Mouse (Mus musculus): ENCODE measurements around the gene Slc6a20a.
A peak's percentile ranks its signal among the peaks of the same experiment; 100 is the strongest.
"Not testable (repeated sequence)": the region's sequence is repeated elsewhere in the genome, so short reads cannot be mapped to it uniquely, and the experiment has no call there.

Slc6a20a gene

GRCm38 (mm10) chr9:123678327-123679105 lies at the start of gene Slc6a20a, which contains the start of gene Ccr9:
Gene Slc6a20a (minus strand): TSS chr9:123678885.
Gene Ccr9 (plus strand): TSS chr9:123678439.
- peak; percentile 52 to 54 for DNase-seq

DNA sequence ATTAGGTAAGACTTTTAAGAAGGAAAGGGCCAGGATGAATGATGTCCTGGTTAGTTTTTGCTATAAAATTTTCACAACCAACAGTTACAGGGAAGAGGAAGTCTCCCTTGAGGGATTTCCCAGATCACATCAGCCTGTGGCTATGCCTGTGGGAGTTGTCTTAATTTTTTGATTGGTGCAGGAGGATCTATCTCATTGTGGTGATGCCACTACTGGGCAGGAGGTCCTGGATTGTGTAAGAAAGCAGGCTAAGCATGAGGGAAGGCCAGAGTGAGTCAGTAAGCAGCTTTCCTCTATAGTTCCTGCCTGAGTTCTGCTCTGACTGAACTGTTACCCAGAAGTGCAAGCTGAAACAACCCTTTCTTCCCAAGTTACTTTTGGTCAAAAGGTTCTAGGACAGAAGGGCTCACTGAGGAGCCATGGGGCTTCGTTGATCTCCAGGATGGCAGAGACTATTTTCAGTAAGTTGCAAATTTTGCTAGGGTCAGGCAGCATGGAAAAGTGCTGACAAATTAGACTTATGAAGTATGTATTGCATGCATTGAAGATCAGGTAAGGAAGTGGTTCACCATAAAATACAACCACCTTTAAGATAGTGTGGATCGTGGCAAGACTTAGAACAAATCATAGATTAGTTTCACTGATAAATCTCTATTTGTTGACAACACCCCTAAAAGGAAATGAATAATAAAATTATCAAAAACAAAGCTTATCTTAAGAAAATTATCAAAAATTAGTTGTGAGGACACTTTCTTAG lies 44.2 kb upstream of the Slc6a20a start:
- DNase-seq: no peak

DNA sequence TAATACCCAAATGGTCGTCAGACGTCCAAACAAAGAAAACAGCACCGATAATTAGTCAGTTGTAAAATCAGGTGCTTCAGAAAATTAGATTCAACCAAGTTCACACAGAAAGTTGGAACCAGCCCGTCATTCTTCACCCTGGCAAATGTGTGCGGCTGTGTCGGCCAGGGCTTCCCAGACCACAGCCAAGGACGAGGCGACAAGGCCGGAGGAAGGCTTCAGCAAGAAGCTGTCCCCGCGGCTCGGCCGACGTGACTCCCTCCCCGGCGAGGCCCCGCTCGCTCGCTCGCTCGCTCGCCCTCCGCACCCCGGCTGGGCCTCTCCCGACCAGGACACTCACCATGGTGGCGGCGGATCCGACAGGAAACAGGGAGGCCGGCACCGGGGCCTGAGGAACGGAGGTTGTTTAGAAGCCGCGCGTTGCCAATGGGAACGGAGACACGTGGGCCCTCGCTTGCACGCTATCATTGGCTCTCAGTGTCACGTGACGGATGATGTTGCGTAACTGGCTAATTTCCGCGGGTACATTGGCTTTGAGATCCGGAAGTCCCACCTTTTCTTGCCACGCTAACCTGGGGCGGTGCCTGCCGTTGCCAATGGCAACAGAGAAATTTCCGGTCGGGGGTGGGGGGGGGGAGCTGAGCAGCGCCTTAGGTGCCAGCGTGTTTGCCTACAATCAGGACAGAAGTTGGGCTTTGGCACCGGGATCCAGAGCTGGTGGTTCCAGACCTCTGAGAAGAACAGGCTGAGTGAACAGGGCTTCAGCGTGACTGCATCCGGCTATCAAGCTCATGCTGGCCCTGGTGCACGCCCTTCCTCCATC lies 38.7 kb upstream of the Slc6a20a start, which contains the start of gene Lztfl1:
Gene Lztfl1 (minus strand): TSS at position 512 of the 823 bp plus-strand sequence.
- peak; percentile 97 to 98 for DNase-seq

DNA sequence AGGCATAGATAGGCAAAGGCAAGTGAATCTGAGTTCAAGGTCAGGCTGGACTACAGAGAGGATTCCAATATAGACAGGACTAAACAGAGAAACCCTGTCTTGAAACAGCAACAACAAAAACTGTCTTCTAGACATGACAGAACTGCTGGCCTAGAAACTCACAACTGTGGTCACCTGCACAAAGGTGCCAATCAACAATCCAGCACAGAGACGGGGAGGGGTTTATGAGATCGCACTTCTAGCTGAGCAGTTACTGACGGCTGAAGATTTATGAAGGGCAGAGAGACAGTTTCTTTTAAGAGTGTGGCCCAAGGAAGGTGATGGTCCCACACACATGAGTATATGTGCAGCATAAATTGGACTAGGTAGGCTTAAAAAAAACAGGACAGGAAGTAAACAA lies 37.6 kb upstream of the Slc6a20a start:
- DNase-seq: no peak

DNA sequence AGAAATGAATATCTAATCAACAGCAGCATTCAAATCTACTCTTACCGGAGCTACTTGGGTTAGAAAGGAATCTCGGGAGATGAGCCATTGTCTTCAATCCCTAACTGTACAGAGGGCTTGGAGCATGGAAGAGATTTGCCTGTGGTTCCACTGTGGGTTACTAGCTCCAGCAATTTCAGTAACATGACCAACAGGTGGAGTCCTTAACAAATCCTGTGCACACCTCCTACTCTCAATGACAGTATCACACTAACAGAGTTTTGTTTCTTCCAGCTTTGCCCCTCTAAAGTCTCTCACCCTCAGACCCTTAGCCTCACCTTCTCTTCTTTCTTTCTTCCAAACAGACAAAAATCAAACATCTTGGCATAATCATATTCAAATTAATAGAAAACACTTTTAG lies 34.4 kb upstream of the Slc6a20a start:
- no peak for DNase-seq

DNA sequence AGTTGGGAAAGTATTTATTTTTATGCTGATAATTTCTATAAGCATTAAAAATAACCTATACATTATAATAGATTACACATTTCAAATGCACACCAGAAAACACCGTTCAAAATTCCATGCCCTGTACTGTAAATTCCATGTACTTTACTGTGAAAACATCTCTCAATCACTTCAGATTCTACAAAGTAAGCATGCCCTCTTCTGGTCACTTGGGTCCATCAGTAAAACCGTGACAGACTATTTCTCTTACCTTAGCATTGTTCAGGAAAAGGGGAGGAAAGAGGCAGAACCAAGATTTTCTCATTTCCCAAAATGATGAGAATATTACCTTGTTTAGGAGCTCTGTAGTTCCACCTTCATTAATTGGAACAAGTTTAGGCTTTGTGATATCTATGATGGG lies 30.5 kb upstream of the Slc6a20a start:
- no peak for DNase-seq

- DNase-seq: no peak
Observed at GRCm38 (mm10) chr9:123701822-123702221, 23.1 kb upstream of the Slc6a20a start.

GRCm38 (mm10) chr9:123695634-123696302 lies 17.1 kb upstream of the Slc6a20a start:
- DNase-seq: no peak

DNA sequence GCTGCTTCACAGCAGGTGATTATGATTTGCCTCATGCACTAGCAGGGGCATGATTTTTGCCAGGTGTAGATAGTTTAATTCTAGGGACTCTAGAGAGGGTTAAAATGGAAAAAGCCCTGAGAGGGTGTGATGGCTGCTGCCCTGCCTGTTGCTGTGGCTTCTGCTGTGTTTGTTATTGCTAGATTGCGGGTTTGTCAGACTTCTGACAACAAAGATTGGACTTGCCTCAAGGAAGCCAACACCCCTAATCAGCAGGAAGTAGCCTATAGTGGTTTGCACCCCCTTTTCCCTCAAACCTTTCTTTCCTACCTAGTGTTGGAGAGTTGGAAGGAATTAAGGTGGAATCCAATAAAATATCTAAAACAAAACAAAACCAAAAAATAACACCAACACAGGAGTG lies 9.5 kb upstream of the Slc6a20a start:
- no peak for DNase-seq

DNA sequence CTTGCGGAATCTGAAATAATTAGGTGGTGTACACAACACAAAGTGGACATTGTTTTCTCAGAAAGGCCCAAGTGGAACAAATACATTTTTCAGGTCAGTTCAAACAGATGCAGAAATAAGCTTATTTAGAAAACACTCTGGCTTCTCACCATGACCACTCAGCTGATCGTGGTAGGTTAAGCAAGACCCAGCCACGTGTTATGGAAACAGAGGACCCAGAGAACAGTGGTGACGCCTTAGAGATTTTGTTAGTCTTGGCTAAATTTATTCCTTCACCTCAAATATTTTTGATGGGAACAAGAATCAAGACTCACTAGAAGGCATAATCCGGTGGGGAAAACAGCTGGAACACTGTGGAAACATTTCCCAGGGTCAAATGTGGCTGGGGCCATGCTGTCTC lies 7.5 kb upstream of the Slc6a20a start:
- peak; percentile 10 to 21 for DNase-seq

DNA sequence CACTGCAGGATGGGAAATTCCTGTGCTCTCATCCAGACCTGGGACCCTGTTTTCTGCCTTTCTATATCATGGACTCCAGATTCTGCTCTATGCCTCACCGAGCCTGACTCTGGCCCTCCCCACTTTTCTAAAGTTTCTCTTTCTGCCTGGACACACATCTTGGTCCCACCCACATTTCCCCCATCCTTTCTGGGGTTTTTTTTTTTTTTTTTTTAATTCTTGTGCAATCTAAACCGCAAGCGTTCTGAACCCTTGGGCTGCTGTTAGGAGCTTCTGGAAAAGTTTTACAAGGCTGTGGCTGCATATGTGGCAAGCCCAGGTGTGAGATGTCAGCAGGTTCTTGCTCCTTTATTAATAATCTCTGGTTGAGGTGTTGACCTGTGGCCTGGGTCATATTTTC lies 5.0 kb upstream of the Slc6a20a start:
- DNase-seq: peak in 1 of 2 experiments; percentile 20

DNA sequence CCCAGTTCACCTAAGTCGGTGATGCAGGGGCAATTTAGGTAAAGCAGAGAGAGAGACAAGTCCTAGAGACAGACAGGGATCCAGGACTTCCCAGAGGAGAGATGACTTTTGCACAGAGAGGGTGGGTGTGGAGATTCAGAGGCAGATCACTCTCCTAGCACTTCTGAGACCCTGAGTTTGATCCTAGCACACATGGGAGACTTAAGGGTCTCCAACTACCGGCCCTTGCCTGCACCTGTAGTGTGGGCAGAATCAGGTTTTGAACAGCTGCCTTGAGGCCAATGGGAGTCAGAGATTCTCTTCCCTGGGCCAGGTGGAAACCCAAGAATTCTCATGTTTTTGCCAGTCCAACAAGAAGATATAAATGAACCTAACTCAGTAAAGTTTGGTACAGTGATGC lies 513 bp upstream of the Slc6a20a start:
- no peak for DNase-seq

DNA sequence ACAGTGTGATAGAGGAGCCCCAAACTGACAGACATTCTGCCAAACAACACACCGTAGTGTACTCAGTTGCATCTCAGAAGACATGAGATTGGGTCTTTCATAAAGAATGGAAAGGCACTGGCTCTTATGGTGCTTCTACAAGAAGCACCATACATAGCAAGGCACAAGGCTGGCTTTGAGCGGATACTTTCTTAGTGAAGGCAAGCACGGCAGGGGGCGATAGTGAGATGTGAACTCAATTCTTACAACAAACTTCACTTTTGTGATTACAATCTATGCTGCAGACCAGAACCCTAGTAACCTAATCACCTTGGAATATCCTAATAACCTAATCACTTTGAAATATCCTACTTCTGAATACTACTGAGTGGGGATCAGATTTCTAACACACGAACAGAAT lies 13.0 kb downstream of the Slc6a20a start:
- peak; percentile 39 to 49 for DNase-seq

GRCm38 (mm10) chr9:123659986-123660676 lies 18.6 kb downstream of the Slc6a20a start:
- not testable (repeated sequence) for DNase-seq

- DNase-seq: no peak
Observed at GRCm38 (mm10) chr9:123658981-123659380, 19.7 kb downstream of the Slc6a20a start.

GRCm38 (mm10) chr9:123657457-123657856 lies 21.2 kb downstream of the Slc6a20a start:
- DNase-seq: no peak

DNA sequence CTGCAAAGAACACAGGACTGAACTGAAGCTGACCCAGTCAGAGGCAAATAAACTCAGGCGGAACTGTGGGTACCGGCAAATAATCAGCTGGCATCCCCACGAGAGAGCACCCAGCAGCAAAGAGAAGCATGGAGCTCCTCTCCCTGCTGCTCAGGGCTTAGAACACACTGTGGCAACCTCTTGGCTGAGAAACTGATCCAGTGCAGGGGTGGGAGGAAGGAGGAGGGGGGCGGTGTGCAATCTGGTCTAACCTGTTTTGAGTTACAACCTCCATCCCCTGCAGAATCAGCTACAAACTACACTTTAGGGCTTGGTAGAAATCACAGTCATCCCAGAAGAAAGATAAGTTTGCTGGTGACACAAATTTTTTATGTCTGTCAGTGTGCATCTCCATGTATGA lies 27.3 kb downstream of the Slc6a20a start:
- peak in 1 of 2 experiments; percentile 41 for DNase-seq

DNA sequence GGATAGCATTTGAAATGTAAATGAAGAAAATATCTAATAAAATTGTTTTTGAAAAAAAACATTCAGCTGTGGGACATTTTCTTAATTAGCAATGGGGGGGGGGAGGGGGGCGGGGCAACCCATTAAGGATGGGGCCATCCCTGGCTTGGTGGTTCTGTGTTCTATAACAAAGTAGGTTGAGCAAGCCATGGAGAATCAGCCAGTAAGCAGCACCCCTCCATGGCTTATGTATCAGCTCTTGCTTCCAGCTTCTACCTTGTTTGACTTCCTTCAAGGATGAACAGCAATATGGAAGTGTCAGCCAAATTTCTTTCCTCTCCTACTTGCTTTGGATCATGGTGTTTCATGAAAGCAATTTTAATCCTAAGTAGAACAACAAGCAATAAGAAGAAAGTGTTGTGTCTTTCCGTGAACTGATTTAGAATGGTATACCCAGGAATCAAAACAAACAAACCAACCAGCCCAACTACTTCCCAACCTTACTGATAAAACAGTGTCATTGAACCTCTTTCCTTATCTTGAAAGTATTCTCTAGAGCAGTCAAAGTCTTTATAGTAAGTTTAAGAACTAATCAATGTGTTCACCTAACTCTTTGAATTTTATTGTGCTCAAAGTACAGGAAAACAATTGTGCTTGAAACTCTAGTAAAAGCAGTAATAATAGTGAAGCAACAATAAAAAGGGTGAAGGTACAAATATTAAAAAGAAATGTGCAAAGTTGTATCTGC lies 28.7 kb downstream of the Slc6a20a start:
- no peak for DNase-seq

DNA sequence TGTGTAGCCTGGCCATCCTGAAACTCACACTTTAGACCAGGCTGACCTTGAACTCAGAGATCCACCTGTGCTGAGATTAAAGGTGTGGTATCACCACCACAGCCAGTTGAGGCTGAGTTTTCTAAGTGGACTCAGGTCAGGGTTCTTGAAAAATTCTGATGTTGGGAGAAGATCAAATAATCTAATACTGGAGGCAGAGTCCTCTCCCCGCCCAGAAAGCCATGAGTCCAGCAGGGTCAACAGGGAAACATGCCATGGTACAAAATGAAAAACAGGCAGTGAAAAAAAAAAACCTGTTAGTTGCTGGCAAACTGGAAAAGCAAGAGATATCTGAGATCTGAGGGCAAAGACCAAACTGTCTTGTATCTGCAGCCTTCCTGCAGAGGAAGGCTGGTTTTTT lies 38.6 kb downstream of the Slc6a20a start:
- no peak for DNase-seq

DNA sequence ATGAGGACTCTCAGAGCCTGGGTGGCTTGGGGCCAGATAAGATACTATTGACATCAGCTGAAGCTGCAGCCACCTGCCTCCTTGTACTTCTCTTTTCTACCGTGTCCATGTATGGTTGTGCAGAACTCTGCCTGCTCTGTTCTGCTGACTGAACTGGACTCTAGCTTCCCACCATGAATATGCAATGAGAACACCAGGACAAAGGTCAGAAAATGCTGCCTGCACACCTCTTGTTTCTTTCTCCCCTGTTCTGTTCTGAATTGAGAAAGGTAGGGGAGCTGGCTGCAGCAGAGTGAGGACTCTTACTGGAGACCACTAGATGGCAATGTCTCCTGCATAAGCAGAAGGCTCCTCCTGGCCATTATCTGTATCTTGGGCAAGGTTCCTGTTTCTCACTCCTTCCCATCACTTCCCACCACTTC lies 40.0 kb downstream of the Slc6a20a start:
- peak in 1 of 2 experiments; percentile 4 for DNase-seq

- no peak for DNase-seq
Observed at GRCm38 (mm10) chr9:123638231-123638630, 40.5 kb downstream of the Slc6a20a start.
